Mouse (Mus musculus) kidney, postnatal 36 days (tissue): ENCODE measurements around the gene Kazald1.

Experiments
- DNase-seq, 2 experiments: peaks; one replicate each; pipeline ENCODE4 v3.0.0; 2021 to 2022; ENCODE audit warnings: mixed read lengths in 2 of 2

Gene Kazald1

DNA sequence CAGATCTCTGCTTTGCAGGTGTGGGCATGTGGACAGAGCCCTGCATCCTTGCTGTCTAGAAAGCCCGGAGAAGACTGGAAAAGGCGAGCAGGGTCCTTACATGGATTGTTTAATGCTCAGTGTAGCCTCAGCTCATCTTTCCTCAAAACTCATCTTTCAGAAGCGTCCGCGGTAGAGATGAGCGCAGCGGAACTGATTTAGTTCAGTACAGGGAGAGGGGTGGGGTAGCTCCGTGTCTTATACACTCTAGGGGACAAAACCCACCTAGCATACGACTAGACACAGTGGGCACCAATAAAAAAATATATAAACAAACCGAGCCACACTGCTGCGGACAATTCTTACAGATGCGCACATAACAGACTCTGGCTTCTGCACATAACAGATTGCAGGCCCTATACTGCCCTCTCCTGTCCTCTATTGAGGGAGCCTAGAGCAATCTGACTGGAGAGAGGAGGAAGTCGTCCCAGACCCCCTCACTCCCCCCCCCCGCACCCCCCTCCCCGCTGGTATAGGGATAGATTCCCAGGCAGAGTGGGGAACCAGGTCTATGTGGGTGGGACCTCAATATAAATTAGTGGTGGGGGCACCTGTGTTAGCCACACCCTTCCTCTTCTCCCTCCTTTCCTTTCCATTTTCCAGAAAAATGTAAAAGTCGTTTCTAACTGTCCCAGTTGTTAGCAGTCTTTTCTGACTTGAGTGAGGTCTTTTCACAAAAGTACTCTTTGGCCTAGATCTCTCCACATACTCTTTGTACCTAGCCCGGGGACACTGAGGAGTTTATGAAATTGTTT lies 4.1 kb downstream of the Kazald1 start:
- no peak for DNase-seq

DNA sequence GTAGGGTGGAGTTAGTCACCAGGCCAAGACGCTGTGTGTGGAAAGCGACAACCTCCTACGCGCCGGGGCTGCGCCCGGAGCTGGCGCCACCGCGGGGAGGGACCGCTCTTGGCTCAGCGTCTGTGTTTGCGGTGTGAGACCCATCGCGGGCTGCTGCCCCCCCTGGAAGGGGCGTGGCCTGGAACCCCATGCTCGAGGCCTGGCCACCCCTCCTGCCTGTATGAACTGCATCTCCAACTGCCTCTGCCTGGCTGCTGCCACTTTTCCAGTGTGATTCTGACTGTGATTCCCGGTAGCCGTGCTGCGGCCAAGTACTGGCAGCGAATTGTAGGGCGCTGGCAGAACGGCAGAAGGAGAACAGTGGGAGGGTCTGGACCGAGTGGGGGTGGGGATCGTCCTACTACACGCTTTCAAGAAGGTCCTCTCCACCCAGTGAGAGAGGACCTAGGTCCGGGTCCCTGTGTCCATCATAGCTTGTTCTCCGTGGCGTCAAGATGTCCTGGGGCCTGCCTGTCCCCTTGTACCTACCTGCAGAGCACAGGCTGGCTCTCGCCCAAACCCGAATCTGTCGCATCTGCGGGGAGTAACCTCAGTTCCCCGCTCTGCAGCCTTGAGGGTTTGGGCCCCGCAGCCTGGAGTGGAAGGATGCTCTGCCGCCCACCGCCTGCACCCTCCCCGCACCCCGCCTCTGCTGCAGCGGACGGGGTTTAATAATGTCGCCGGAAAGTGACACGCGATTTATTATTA lies 4.9 kb downstream of the Kazald1 start:
- peak; percentile 59 to 69 for DNase-seq

DNA sequence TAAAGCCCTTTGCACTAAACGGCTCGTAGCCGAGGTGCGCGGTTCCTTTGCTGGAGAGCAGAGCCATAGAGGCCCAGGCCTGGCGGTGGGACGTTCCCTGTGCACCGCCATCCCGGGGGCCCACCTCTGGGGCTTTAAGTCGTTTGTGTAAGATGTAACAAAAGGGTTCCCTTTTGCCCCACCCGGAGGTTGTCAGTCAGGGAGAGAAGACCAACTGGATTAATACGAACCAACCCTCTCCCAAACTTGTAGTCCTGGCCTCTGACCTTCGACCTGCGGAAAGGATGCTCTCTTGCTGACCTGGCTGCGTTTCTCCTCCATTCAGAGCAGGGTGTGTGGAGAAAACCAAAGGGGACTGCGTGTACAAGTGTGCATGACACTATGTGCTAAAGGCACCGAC lies 5.7 kb downstream of the Kazald1 start:
- DNase-seq = no peak

DNA sequence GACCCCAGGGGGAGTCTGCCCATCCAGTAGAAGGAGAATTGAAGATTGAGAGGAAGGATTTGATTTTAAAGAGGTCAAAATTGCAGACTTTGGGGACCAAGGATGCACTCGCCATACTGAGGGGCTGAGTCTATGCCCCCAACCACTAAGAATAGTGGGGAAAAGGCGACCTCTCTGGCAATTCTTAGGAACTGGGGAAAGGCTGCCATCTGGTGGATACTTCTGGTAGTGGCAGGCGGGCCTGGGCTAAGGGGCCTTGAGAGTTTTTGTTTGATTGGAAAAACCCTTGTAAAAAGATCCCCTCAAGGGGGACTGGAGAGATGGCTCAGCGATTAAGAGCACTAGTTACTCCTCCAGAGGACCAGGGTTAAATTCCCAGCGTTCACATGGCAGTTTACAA lies 6.2 kb downstream of the Kazald1 start:
- peak; percentile 44 to 81 for DNase-seq

DNA sequence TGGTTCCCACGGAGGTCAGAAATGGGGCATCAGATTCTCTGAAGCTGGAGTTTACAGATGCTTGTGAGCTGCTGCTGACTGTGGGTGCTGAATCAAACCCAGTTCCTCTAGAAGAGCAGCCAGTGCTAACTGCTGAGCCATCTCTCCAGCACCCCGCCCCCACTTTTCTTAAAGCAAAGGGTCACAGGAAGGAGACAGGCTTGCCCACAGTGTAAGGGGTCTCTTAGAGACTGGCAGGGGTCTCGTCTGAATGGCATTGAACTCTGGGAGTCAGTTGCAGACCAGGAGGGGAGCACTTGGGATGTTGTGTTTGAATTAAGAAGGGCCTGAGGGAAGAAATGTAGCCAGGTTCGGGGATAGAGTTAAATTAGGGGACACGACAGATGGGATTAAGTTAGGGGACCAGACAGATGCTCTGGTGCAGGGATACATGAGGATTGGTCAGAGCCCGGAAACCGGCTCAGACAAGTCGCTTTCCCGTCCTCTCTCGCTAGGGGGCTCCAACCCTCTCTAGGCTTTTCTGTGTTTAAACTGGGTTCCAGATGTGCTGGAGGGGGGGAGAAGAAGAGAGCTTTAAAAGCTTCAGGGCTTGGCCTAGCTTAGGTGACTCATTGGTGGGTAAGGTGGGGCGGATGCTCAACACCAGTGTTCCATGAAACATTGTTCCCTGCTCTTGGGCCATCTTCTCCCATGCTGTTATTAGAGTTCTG lies 7.0 kb downstream of the Kazald1 start:
- peak; percentile 35 to 79 for DNase-seq

DNA sequence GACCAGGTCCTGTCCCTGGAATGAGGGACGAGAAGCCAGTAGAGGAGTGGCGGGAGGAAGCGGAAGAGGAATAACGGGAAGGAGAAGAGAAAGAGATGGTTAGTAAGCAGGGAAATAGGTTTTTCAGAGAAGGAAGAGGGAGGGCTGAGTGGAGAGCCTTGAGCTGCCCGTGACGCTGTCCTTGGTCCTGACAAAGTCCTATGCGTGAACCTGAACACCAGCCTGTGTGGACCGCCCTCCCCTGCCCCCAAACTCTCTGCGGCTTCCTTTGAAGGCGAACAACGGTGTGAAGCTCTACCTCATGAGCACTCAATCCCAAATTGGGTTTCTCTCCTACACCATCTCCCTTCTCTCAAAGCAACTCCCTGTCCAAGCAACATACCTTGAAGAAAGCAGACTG lies 22.8 kb downstream of the Kazald1 start:
- DNase-seq = peak; percentile 33 to 84

DNA sequence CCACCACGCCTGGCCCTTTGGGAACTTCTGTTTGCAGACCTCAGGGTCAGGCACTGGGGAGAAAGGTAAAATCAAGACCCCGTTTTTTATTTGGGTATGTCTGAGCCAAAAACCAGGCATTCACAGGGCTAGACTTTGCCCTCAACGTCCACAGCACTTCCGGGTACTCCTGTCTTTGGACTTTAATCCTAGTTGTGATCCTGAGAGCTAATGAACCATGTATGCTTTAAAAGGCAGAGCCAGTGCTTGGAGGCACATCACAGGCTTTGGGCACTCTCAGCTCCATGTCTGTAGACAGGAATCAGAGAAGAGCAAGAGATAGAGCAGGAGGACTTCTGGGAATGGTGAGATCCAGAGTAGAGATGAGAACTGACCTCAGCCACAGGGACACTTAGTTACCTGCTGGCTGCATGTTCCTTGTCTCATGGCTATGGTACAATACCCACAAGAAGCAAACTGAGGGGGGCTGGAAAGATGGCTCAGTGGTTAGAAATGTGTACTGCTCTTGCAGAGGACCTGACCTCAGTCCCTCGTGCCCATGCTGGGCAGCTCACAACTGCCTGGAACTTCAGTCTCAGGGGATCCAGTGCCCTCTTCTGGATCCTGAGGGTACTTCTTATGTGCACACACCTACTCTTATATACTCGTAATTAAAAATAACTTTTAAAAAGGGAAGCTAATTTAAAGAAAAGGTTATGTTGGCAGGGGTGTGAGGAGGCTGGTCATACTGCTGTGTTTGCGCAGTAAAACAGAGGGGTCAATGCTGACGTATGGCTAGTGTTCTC lies 25.6 kb downstream of the Kazald1 start:
- peak; percentile 39 to 45 for DNase-seq

DNA sequence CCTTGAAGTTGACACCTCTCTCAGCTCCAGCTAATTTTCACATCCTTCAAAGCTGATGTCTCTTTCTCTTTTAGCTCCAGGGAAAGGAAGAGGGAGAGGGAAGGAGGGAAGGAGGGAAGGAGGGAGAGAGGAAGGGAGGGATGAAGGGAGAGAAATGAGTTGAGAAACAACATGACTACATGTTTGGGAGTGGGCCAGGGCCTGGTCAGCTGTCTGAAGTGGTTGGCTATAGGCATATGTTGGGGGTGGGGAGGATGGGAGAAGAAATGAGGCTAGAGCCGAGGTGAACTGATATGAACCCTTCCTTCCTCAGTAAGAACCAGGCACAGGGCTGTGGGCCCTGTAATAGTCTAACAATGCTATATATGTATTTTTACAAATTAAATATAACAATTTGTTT lies 30.6 kb downstream of the Kazald1 start:
- no peak for DNase-seq

DNA sequence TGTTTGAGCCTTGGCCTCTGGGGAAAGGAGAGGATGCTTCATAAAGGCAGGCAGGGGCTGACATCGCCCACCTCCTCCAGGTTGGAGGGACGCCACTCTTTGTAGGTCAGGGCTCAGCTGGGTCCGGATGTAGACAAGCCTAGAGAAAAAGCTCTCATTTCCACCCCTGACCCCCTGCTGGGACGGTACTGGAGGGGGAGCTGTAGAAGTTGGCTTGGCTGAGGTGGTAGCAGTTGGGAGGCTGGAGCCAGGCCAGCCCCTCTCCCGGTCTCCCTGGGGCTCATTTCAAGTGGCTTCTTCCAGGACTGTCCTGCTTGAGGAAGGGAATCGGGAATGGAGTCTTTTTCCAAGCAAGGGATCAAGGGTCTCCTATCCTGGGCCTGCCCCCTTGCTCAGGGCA lies 31.6 kb downstream of the Kazald1 start:
- DNase-seq = no peak

DNA sequence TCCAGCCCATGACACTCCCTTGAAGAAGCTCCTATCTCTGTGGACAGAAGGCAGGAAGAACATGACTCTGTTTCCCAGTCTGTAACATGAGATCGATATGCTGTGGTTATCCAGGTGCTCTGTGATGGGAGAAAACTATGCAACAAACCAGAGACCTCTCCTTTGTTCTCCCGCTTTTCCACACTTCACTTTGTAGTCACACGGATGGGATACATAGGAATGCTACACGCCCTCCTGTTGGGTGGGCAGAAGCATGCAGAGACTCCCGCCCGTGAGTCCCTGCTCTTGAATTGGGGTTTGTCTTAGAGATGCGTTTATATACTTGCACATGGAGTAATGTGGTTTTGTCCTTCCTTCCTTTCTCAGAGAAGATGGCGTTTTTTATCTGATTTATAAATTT lies 35.6 kb downstream of the Kazald1 start:
- no peak for DNase-seq

DNA sequence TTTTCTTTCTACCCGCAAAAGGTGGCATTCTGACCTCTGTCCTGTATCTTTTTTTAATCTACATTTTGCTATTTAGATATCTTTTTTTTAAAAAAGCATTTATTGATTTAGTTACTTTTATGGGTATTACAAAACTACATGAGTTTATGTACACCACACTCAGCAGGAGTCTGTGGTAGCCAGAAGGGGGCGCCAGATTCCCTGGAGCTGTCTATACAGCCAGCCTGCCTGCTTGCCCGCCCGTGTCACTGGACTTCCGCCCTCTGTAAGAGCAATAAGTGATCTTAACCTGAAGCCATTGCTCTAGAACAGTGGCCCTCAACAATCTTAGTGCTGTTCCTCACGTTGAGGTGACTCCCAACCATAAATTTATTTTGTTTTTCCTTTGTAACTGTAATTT lies 37.4 kb downstream of the Kazald1 start:
- no peak for DNase-seq

DNA sequence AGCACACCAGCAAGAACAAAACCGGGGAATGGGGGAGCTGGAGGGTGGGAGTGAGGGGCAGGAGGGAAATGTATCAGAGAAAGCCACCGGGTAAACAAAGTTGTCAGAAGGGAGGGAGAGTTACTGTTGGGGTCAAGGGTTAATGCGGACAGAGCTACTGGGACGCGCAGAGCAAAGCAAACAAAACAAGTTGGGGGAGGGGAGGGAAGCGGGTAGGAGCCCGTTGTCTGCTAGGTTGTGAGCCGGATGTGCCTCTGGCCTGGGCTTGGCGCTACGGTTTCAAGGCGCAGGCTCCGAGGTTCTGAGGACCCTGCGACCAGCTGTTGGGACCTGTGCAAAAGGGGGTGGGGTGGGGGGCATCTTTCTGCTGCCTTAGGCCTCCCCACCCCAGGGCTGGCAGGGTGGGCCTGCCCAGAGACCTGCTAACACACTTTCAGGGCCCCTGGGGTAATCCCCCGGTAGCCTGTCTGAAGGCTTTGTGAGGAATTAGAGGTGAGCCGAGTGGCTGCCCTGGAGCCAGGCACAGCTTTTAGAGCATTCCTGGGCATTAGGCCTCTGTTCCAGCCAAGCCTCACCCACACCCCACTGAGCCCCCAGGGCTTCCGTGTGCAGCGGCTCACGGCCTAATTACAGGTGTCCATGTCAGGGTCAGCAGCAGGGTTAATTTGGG lies 38.9 kb downstream of the Kazald1 start:
- DNase-seq = peak; percentile 25 to 32

DNA sequence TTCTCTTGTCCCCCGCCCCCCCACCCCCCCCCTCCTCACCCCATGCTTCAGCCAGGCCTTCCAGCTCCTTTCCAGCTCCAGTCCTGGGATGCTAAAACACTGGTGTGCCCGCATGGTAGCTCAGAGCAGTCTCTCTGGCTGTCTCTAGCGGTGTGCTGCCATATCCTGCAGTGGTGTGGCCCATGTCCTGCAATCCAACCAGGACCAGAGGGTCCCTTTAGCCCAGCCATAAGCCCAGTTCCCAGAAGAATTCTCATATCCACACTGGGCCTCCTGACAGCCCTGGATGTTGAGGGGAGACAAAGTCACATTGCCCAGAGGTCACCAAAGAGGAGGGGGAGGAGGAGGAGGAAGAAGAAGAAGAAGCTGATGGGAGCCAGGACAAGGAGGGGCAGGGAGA lies 39.7 kb downstream of the Kazald1 start:
- no peak for DNase-seq

DNA sequence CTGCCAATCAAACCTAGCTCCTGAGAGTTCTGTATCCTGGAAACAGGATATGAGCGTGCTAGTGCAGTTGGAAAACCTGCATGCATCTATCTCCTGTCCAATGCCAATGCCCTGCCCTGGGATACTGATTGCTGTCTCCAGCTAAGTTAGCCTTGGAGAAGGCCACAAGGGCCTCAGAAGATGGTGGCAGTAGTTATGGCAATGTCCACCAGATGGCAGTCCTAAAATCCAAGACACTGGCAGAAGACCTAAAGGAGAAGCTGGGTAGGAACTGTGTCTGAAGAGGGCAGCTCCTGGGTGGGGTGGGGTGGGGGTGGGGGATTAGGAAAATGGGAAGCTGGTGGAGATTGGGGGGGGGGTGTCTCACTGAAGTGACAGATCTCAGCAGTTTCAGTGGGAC lies 41.8 kb downstream of the Kazald1 start:
- DNase-seq = peak; percentile 46 to 77
